Mouse (Mus musculus) midbrain, embryonic 13.5 days (tissue): ENCODE results near the gene Ndufa7. TPM values are rescaled to one million over a fixed set of nuclear protein-coding genes. Genes with fewer than 3 reads are reported as not detected.
"Not testable (repeated sequence)": the region's sequence is repeated elsewhere in the genome, so short reads cannot be mapped to it uniquely, and the experiment has no call there.

Source experiments
- ATAC-seq: fragments of 200-750 bp; cut with Nextera tagmentation; 2 replicates; pipeline ENCODE4 v1.8.0; 2017; ENCODE audit warnings: mild to moderate bottlenecking, moderate TSS enrichment, moderate library complexity
- H3K27ac ChIP-seq: fragments of 300-500 bp; sonication (generic); 2 replicates; pipeline ENCODE4 v1.5.1; 2015; ENCODE audit warnings: inconsistent platforms, mild to moderate bottlenecking, moderate library complexity
- H3K27me3 ChIP-seq: fragments of 300-500 bp; sonication (generic); 2 replicates; pipeline ENCODE4 v1.6.1; 2015; ENCODE audit warnings: mild to moderate bottlenecking, inconsistent platforms
- H3K36me3 ChIP-seq: fragments of 300-500 bp; sonication (generic); 2 replicates; pipeline ENCODE4 v1.6.1; 2015; ENCODE audit warnings: mild to moderate bottlenecking, inconsistent platforms
- H3K4me1 ChIP-seq: fragments of 300-500 bp; sonication (generic); replicated peaks from 2 replicates; pipeline ENCODE4 v1.6.1; 2015; ENCODE audit warnings: inconsistent platforms
- H3K4me2 ChIP-seq: fragments of 300-500 bp; sonication (generic); replicated peaks from 2 replicates; pipeline ENCODE4 v1.6.1; 2015; ENCODE audit warnings: moderate library complexity, mild to moderate bottlenecking, inconsistent platforms
- H3K4me3 ChIP-seq: fragments of 300-500 bp; sonication (generic); replicated peaks from 2 replicates; pipeline ENCODE4 v1.5.1; 2015; ENCODE audit warnings: mild to moderate bottlenecking, inconsistent platforms
- H3K9ac ChIP-seq: fragments of 300-500 bp; sonication (generic); replicated peaks from 2 replicates; pipeline ENCODE4 v1.6.1; 2015; ENCODE audit warnings: mild to moderate bottlenecking, inconsistent platforms
- H3K9me3 ChIP-seq: fragments of 300-500 bp; sonication (generic); 2 replicates; pipeline ENCODE4 v1.6.1; 2016; ENCODE audit warnings: mild to moderate bottlenecking, inconsistent platforms
- WGBS: fragments of 180-500 bp; shearing (Covaris S2); methylation state at CpG from one replicate; pipeline ENCODE4 v1.1.7; 2015; 5-methylcytosine and 5-hydroxymethylcytosine counted together
- polyA plus RNA-seq: library from polyadenylated mRNA; unstranded; fragments of >200 nt; fragmentation: Nextera tagmentation; extraction: Ambion mirVana; gene quantifications from 2 replicates; pipeline ENCODE4 v1.2.1, GENCODE M21; 2015

The Ndufa7 gene
- polyA plus RNA-seq, 1 experiment from 2014 or later: 516 TPM

DNA sequence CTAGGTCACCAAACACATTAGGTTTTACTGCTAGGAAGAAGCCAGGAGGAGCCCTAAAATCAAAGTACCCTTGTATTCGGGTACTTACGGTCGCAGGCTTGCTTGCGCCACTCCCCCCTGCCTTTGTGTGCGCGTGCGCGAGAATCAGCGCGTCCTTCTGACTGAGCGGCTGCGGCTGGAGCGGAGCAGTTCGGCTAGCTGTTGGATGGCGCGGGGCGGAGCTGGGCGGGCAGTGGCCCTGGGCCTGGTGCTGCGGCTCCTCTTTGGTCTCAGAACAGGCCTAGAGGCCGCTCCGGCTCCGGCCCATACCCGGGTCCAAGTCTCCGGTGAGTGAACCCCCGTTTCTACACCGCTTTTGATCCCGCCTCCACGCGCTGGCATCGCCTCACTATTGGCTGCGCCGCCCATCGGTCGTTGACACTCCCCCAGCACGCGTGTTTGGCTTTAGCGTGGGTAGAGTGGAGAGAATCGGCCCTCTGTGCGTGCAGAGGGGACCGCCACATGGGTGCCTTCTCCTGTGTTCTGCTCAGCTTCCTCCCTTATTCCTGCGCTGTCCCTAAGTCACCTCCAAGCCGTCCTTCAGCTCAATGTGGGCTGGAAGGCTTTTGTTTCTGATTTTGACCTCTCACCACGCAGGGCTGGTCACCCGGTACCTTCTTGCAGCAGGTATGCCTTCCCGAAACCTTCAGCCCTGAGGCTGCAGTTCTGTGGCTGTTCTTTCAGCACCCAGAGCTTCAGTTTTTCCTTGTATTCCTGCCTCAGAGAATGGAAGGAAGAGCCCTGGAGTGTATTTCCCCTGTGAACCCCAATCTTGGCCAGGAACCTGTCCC, 18.8 kb downstream of the Ndufa7 start, which contains the start of gene Cd320:
TSS of gene Cd320 (plus strand) at position 126 of the 830 bp plus-strand sequence.
- 1% methylated on average over 45 of the region's 45 CpGs for WGBS

GRCm38 (mm10) chr17:33844196-33844595, 19.8 kb downstream of the Ndufa7 start:
- no peak for ATAC-seq
- 80% methylated on average over 1 of the region's 1 CpGs for WGBS
- H3K4me1 ChIP-seq: peaks cover 27% of the 10 kb centered on the region
- H3K4me3 ChIP-seq: peak overlapping the region; percentile 88
- no peak overlapping the region for H3K27ac ChIP-seq
- no peaks in the 10 kb centered on the region for H3K27me3 ChIP-seq
- H3K36me3 ChIP-seq: peaks cover 30% of the 10 kb centered on the region
- peak overlapping the region; percentile 96 for H3K4me2 ChIP-seq
- peak overlapping the region; percentile 85 for H3K9ac ChIP-seq
- H3K9me3 ChIP-seq: no peaks in the 10 kb centered on the region

More for the DNA sequence above, 18.8 kb downstream of the Ndufa7 start, which contains the start of gene Cd320:
- Histone ChIP-seq H3K9me3 (no peaks in the 10 kb centered on the region), H3K4me2 (peak within 1 kb of the TSS; percentile 96), H3K36me3 (peaks cover 30% of the 10 kb centered on the region), H3K27ac (peak within 1 kb of the TSS; percentile 81), H3K27me3 (no peaks in the 10 kb centered on the region), H3K9ac (peak within 1 kb of the TSS; percentile 85), H3K4me1 (peaks cover 27% of the 10 kb centered on the region), H3K4me3 (peak within 1 kb of the TSS; percentile 88)
- peak; percentile 96 for ATAC-seq

GRCm38 (mm10) chr17:33848139-33848538, 23.8 kb downstream of the Ndufa7 start:
- Histone ChIP-seq H3K27ac (no peak overlapping the region), H3K9ac (no peak overlapping the region), H3K4me1 (peaks cover 27% of the 10 kb centered on the region), H3K9me3 (no peaks in the 10 kb centered on the region), H3K27me3 (no peaks in the 10 kb centered on the region), H3K36me3 (peaks cover 29% of the 10 kb centered on the region), H3K4me3 (no peak overlapping the region), H3K4me2 (no peak overlapping the region)
- ATAC-seq: no peak
- WGBS: 94% methylated on average over 8 of the region's 8 CpGs

- no peaks in the 10 kb centered on the region for H3K27me3 ChIP-seq
- no peaks in the 10 kb centered on the region for H3K9me3 ChIP-seq
- H3K9ac ChIP-seq: no peak overlapping the region
- H3K4me2 ChIP-seq: no peak overlapping the region
- H3K36me3 ChIP-seq: peaks cover 29% of the 10 kb centered on the region
- ATAC-seq: no peak
- H3K27ac ChIP-seq: no peak overlapping the region
- no peak overlapping the region for H3K4me3 ChIP-seq
- 92% methylated on average over 1 of the region's 1 CpGs for WGBS
- H3K4me1 ChIP-seq: no peaks in the 10 kb centered on the region
Measured at GRCm38 (mm10) chr17:33851331-33851730, 27.0 kb downstream of the Ndufa7 start.

- Histone ChIP-seq H3K27me3 (no peaks in the 10 kb centered on the region), H3K4me1 (no peaks in the 10 kb centered on the region), H3K27ac (no peak overlapping the region), H3K4me3 (no peak overlapping the region), H3K9me3 (no peaks in the 10 kb centered on the region; the same call in 1 of the 2 replicates), H3K4me2 (no peak overlapping the region), H3K36me3 (no peaks in the 10 kb centered on the region), H3K9ac (no peak overlapping the region)
- WGBS: 59% methylated on average over 4 of the region's 4 CpGs
- ATAC-seq: no peak
Measured at GRCm38 (mm10) chr17:33857816-33858215, 33.4 kb downstream of the Ndufa7 start.

DNA sequence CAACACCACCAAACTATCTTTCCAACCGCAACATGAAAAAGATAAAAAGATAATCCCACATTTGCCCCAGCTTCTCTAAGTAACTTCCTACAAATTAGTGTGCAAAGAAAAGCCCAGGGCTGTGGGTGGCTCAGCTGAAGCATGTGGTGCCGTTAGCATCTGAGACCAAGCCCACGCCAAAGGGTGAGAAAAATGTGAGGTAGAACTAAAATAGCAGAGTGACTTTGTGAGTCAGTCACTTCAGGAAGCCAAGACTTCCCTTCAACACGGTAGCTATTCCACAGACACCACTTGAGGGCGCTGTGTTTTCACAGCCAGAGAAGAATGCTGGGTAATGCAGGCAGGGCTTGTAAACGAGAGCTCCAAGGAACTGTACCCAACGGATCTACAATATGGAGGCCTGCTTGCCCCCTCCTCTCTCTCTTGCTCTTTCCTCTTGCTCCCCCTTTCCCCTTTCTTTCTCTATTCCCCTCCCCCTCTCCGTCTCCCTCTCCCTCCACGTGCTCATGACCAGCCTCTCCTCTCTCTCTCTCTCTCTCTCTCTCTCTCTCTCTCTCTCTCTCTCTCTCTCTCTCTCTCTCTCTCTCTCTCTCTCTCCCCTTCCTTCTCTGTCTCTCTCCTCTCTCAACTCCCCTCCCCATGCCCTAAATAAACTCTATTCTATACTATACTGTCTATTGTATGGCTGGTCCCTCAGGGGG, 41.1 kb downstream of the Ndufa7 start:
- no peak overlapping the region for H3K9ac ChIP-seq
- 42% methylated on average over 9 of the region's 9 CpGs for WGBS
- ATAC-seq: no peak
- no peak overlapping the region for H3K4me2 ChIP-seq
- H3K9me3 ChIP-seq: no peaks in the 10 kb centered on the region
- no peak overlapping the region for H3K27ac ChIP-seq
- no peaks in the 10 kb centered on the region for H3K27me3 ChIP-seq
- no peak overlapping the region for H3K4me3 ChIP-seq
- H3K4me1 ChIP-seq: no peaks in the 10 kb centered on the region
- H3K36me3 ChIP-seq: no peaks in the 10 kb centered on the region

DNA sequence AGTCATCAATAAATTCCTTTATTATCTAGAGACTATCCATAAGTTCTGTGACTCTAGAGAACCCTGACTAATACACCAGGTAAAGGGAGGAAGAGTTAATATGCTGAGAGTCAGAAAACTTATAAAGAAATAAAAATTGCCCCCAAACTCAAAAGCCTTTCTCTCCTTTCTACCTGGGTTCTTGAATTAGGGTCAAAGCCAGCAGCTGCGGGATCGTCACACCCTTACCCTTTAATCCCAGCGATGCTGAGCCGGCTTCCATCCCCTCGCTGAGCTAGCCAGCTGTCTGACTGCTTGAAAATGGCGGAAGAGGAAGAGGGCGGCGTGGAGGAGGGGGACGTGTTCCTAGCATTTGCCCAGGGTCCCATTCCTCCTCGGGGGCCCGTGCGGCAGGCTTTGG, 49.2 kb downstream of the Ndufa7 start, which contains the start of gene Gm7029:
TSS of gene Gm7029 (plus strand) at position 301 of the 400 bp plus-strand sequence.
- H3K4me2 ChIP-seq, H3K4me3 ChIP-seq, H3K9me3 ChIP-seq, H3K36me3 ChIP-seq, H3K4me1 ChIP-seq, ATAC-seq, H3K27ac ChIP-seq, H3K27me3 ChIP-seq, H3K9ac ChIP-seq: not testable (repeated sequence)
- 92% methylated on average over 4 of the region's 12 CpGs for WGBS

GRCm38 (mm10) chr17:33874411-33874810, 50.0 kb downstream of the Ndufa7 start:
- WGBS: 94% methylated on average over 11 of the region's 11 CpGs
- H3K36me3 ChIP-seq: peaks cover 4% of the 10 kb centered on the region; the same call in 1 of the 2 replicates

DNA sequence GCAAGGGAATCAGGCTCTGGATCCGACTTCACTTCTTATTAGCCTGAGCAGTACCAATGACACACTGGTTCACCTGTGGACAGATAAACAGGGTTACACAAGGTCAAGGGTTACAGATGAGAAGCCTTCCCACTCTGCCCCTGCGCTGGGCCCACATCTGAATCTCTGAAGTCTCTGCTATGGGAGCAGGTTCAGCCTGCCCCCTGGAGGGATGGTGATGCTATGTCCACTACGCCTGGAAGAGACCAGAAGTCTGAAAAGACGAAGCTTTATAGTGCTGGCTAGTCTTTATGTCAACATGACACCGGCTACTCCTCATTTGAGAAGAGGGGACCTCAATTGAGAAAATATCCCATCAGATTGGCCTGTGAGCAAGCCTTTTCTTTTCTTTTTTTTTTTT, 51.4 kb downstream of the Ndufa7 start:
- H3K9me3 ChIP-seq, H3K27ac ChIP-seq, ATAC-seq, H3K27me3 ChIP-seq, H3K9ac ChIP-seq, H3K4me2 ChIP-seq, H3K4me3 ChIP-seq, H3K4me1 ChIP-seq: not testable (repeated sequence)
- WGBS: 72% methylated on average over 5 of the region's 5 CpGs
- peaks cover 11% of the 10 kb centered on the region; the same call in 1 of the 2 replicates for H3K36me3 ChIP-seq

More at GRCm38 (mm10) chr17:33874411-33874810, 50.0 kb downstream of the Ndufa7 start:
- no peak overlapping the region for H3K4me2 ChIP-seq
- H3K27me3 ChIP-seq: no peaks in the 10 kb centered on the region
- H3K4me3 ChIP-seq: no peak overlapping the region
- H3K9me3 ChIP-seq: no peaks in the 10 kb centered on the region
- H3K27ac ChIP-seq: no peak overlapping the region
- ATAC-seq: no peak
- no peaks in the 10 kb centered on the region for H3K4me1 ChIP-seq
- H3K9ac ChIP-seq: no peak overlapping the region

DNA sequence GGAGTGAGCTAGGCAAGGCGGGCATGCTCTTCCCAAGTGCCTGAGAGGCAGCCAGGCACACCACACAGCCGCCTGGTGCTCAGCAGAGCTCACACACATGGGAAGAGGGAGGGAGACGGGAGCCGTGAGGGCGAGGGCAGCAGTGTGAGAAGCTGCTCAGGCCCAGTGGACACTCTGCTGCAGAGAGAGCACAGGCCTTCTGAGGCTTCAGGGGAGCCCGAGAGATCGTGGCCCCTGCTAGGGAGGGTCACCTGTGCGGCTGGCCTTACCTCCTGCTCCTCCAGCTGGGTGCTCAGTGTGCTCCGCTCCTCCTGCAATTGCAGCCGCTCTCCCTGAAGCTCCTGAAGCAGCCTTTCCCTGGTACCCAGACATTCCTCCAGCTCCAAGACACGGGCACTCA, 59.9 kb downstream of the Ndufa7 start:
- Histone ChIP-seq H3K36me3 (peaks cover 30% of the 10 kb centered on the region), H3K4me1 (peaks cover 13% of the 10 kb centered on the region)
- not testable (repeated sequence) for ATAC-seq, H3K27ac ChIP-seq, H3K9me3 ChIP-seq, H3K27me3 ChIP-seq, H3K9ac ChIP-seq, H3K4me2 ChIP-seq, H3K4me3 ChIP-seq
- 91% methylated on average over 10 of the region's 11 CpGs for WGBS

GRCm38 (mm10) chr17:33887802-33888201, 63.4 kb downstream of the Ndufa7 start:
- H3K4me2 ChIP-seq, H3K9me3 ChIP-seq, H3K27me3 ChIP-seq, H3K36me3 ChIP-seq, H3K4me3 ChIP-seq, ATAC-seq, H3K27ac ChIP-seq: not testable (repeated sequence)
- H3K9ac ChIP-seq: 0 out of 2 replicates have a peak overlapping the region, but pooled peaks have one; percentile 32
- H3K4me1 ChIP-seq: peaks cover 19% of the 10 kb centered on the region
- 77% methylated on average over 2 of the region's 2 CpGs for WGBS
